9 mouse cellular contexts compared by ENCODE assay signal in genomic region chr11:112783401-112784346, GRCm38 (mm10). TPM values are rescaled to one million over a fixed set of nuclear protein-coding genes. Genes with fewer than 3 reads are reported as not detected.
A peak's percentile ranks its signal among the peaks of the same experiment; 100 is the strongest.
DNase-seq lines count a peak whose midpoint lies in the region; ATAC-seq and TF ChIP-seq lines count a peak whose summit lies in the region.
"Had no signal": no experiment of that assay in that cellular context is flagged by ENCODE, and none has a peak within 500 bp of the region (broad histone marks: within the 10 kb centered on the region; RNA-seq: fewer than 3 reads in every experiment).

No protein-coding gene starts in this region.

- peaks cover 45% of the 10 kb centered on the region for H3K4me1 ChIP-seq in heart, embryonic 12.5 days (replicated peaks)
- H3K4me1 ChIP-seq in liver, embryonic 14.5 days (replicated peaks; ENCODE audit: control insufficient read depth in 2 of 2, insufficient read depth in 2 of 2, low read length in 1 of 2), result no peaks in the 10 kb centered on the region

- H3K27ac ChIP-seq in layer of hippocampus, adult 2 months, result peak overlapping the region; percentile 88
- peak overlapping the region; percentile 61 for H3K27ac ChIP-seq in heart, embryonic 12.5 days (ENCODE audit: poor library complexity, severe bottlenecking)
- H3K27ac ChIP-seq in liver, embryonic 14.5 days, result no peak overlapping the region

- H3K9me3 ChIP-seq in heart, embryonic 12.5 days (replicated peaks), result no peaks in the 10 kb centered on the region
- no peaks in the 10 kb centered on the region for H3K9me3 ChIP-seq in liver, embryonic 14.5 days (ENCODE audit: control insufficient read depth, low read length)

- no peak for ATAC-seq in heart, embryonic 12.5 days (ENCODE audit: insufficient number of reproducible peaks, low FRiP score)
- no peak for ATAC-seq in liver, embryonic 14.5 days (ENCODE audit: insufficient read depth)

- H3K27me3 ChIP-seq in heart, embryonic 12.5 days (replicated peaks), result peaks cover 52% of the 10 kb centered on the region
- H3K27me3 ChIP-seq in liver, embryonic 14.5 days (ENCODE audit: control insufficient read depth, insufficient read depth, low read length), result peaks cover 69% of the 10 kb centered on the region

- TF ChIP-seq EP300 in liver, embryonic 14.5 days (IDR thresholded peaks at IDR 0.05; ENCODE audit: low read depth), result no peak

- TF ChIP-seq CTCF in layer of hippocampus, adult 2 months (conservative IDR thresholded peaks at IDR 0.05), result no peak; the same call in 1 of the 2 replicates
- TF ChIP-seq CTCF in liver, embryonic 14.5 days (IDR thresholded peaks at IDR 0.05; ENCODE audit: low read depth), result no peak

- H3K9ac ChIP-seq in heart, embryonic 12.5 days, result peak overlapping the region; percentile 75
- no peak overlapping the region for H3K9ac ChIP-seq in liver, embryonic 14.5 days (replicated peaks)

- H3K36me3 ChIP-seq in heart, embryonic 12.5 days, result no peaks in the 10 kb centered on the region
- H3K36me3 ChIP-seq in liver, embryonic 14.5 days (replicated peaks; ENCODE audit: control insufficient read depth, insufficient read depth, low read depth), result no peaks in the 10 kb centered on the region

- no peak for DNase-seq in layer of hippocampus, adult 2 months (ENCODE audit: low spot score in 2 of 2)
- no peak for DNase-seq in layer of hippocampus, postnatal 14 days (ENCODE audit: low spot score in 2 of 2)
- DNase-seq in brain, adult 2 months (ENCODE audit: low read depth, low spot score), result peak; percentile 36
- DNase-seq in liver, embryonic 14.5 days (ENCODE audit: low read depth in 3 of 3, low spot score in 3 of 3), result no peak
- DNase-seq in testis, postnatal 10 days (ENCODE audit: low spot score), result peak; percentile 73
- no peak for DNase-seq in ovary, postnatal 14 days (ENCODE audit: low spot score)
- no peak for DNase-seq in thymus, postnatal 0 days (ENCODE audit: low spot score)

- peak overlapping the region; percentile 66 for H3K4me3 ChIP-seq in layer of hippocampus, adult 2 months
- peak overlapping the region; percentile 61 for H3K4me3 ChIP-seq in heart, embryonic 12.5 days
- H3K4me3 ChIP-seq in liver, embryonic 14.5 days (ENCODE audit: insufficient read depth in 1 of 2, low read depth in 2 of 2, low read length in 2 of 2), result peak overlapping the region in 1 of 2 experiments; percentile 20; a peak in 1 of 4 replicates

- peak overlapping the region; percentile 87 for H3K4me2 ChIP-seq in heart, embryonic 12.5 days
- peak overlapping the region; percentile 45 for H3K4me2 ChIP-seq in liver, embryonic 14.5 days (ENCODE audit: low read depth)

- WGBS in heart, embryonic 12.5 days, result under 1% methylated on average over 39 of the region's 42 CpGs
- WGBS in liver, embryonic 14.5 days (ENCODE audit: insufficient replicate concordance), result 1% methylated on average over 42 of the region's 42 CpGs

RNA-seq across cellular contexts. Expression of gene Sox9, which starts 1.6 kb away (rescaled TPM):
- 10 to 100 TPM; 27.7 to 31.5 TPM for total RNA-seq in layer of hippocampus, adult 2 months (2021)
- 10 to 100 TPM; 26.3 to 29.2 TPM for total RNA-seq in layer of hippocampus, postnatal 14 days (2021)
- 57.9 and 58.6 TPM in 2 replicates for polyA plus RNA-seq in heart, embryonic 12.5 days (2016; fragmentation: Nextera tagmentation; extraction: Ambion mirVana)
- polyA plus RNA-seq in liver, embryonic 14.5 days (2012; rRNA removed), result 0.29 and 0.30 TPM in 2 replicates
- polyA plus RNA-seq in liver, embryonic 14.5 days (2014; fragmentation: Nextera tagmentation; extraction: Ambion mirVana), result 0.43 and 0.60 TPM in 2 replicates
- polyA plus RNA-seq in thymus, postnatal 0 days (2015; fragmentation: Nextera tagmentation; extraction: Ambion mirVana), result 6.0 and 7.2 TPM in 2 replicates
- total RNA-seq: neutrophil, adult 5-6 weeks had no signal

Comparison
In these comparisons a context has a peak if more than half of its experiments do, and no peak if none do; other contexts are left out.
1. DNase-seq: peak in brain, adult 2 months (single experiment) and testis, postnatal 10 days (single experiment); none in layer of hippocampus, adult 2 months (0 of 2), layer of hippocampus, postnatal 14 days (0 of 2), liver, embryonic 14.5 days (0 of 3), ovary, postnatal 14 days (single experiment) and thymus, postnatal 0 days (single experiment).